Mouse (Mus musculus) T-helper 17 cell (primary cell): ENCODE results near the gene Sap18b.
"Not testable (repeated sequence)": the region's sequence is repeated elsewhere in the genome, so short reads cannot be mapped to it uniquely, and the experiment has no call there.

ENCODE experiments used
- in situ Hi-C, 2 experiments: fragments of 300-600 bp; cut with MboI, MseI; formaldehyde crosslinking; loops; 1 replicate in 1 of 2; 2 replicates in 1 of 2; pipeline ENCODE4 v1.15.1; 2025; ENCODE audit warnings: high pct_unique_total_duplicates in 2 of 2

The Sap18b gene

GRCm38 (mm10) chr8:95825162-95825561 lies at the start of gene Sap18b:
Gene Sap18b, plus strand, starts transcription at chr8:95825346.
- in situ Hi-C loops = loop anchor here in 1 of 2 experiments (10.0 kb wide), 1 partner anchor 220 kb away; no protein-coding TSS in a partner anchor

DNA sequence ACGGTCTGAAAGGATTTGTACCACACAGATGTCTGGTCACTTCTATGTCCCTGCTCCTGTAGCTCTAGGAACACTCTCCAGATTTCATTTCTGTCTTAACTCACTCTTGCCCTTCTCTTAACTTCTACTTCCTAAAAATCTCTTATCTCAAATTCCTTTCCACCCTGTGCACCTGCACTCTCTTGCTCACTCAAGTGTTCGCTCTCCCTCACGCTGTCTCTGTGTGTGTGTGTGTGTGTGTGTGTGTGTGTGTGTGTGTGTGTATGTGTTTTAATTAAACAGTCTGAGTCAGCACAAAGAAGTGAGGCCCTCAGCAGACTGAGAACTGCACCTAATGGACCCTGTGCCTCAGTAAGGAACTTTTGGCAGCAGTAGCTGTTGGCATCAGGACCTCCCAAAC lies 44.1 kb upstream of the Sap18b start:
- in situ Hi-C loops = no loop called here

DNA sequence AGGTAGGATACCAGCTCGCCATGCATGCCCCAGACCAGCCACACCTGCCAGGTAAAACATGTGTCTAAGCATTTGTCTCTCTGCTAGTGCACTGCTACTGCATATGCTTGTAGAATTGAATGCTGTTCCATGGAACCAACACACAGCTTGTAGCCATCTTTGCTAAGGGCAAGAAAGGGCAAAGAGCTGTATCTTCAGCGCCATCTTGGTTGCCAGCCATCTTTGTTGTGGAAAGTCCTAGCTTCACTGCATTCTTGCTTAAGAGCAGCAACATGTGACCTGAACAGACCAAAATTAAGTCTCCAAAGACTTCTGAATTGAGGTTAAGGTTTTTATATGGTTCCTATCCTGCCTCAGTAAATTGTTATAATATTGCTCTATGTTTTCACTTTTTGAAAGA lies 43.4 kb upstream of the Sap18b start:
- in situ Hi-C loops = no loop called here

GRCm38 (mm10) chr8:95782628-95783027 lies 42.5 kb upstream of the Sap18b start:
- in situ Hi-C loops = no loop called here

DNA sequence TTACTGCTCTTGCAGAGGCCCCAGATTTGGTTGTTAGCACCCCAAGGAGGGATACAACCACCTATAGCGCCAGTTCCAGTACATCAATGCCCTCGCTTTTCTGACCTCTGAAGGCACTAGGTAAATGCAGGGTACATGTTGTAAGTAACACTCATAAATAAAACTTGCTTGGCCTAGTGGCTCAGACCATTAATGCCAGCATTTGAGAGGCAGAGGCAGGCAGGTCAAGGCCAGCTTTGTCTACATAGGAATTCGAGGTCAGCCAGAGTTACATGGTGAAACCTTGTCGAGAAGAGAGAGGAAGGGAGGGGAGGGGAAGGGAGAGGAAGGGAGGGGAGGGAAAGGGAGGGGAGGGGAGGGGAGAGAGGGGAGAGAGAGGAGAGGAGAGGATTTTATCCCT lies 39.6 kb upstream of the Sap18b start:
- in situ Hi-C loops = no loop called here

- in situ Hi-C loops = not testable (repeated sequence)
Observed at GRCm38 (mm10) chr8:95795333-95796061, 29.6 kb upstream of the Sap18b start.

- in situ Hi-C loops = no loop called here
Observed at GRCm38 (mm10) chr8:95799117-95799516, 26.0 kb upstream of the Sap18b start.

DNA sequence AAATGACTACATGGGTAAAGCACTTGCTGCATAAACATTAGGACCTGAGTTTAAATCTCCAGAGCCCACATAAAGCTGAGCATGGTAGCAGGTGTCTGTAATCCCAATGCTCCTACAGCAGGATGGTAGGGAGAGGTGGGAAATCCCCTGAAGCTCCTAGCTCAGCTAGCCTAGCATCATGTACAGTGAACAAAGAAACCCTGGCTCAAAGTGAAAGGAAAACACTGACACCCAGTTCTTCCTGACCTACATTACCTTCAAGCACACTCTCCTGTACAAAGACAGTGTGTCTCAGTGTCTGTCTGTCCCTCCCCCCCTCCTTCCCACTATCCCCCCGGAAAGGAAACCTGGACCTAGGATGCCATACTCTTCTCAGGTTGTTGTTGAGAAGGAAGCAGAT lies 25.3 kb upstream of the Sap18b start:
- in situ Hi-C loops = loop anchor here in 1 of 2 experiments (25.0 kb wide), 1 partner anchor 713 kb away; the partner anchor contains the start of gene Katnb1

DNA sequence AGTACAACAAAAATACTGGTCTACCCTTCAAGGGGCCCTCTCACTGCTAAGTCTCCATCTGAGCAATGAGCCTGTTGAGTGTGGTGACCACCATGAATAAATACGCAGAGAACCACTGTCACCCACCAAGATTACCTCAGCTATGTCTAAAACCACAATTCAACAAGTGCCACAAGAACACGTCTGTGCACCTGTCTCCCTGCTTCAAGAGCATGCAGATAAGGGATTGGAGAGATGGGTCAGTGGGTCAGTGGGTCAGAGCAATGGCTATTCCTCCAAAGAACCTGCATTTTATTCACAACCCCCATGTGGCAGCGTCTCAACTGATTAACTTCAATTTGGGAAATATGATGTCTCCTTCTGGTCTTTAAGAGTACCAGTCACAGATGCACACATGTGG lies 24.8 kb upstream of the Sap18b start:
- in situ Hi-C loops = loop anchor here in 1 of 2 experiments (25.0 kb wide), 1 partner anchor 713 kb away; the partner anchor contains the start of gene Katnb1

DNA sequence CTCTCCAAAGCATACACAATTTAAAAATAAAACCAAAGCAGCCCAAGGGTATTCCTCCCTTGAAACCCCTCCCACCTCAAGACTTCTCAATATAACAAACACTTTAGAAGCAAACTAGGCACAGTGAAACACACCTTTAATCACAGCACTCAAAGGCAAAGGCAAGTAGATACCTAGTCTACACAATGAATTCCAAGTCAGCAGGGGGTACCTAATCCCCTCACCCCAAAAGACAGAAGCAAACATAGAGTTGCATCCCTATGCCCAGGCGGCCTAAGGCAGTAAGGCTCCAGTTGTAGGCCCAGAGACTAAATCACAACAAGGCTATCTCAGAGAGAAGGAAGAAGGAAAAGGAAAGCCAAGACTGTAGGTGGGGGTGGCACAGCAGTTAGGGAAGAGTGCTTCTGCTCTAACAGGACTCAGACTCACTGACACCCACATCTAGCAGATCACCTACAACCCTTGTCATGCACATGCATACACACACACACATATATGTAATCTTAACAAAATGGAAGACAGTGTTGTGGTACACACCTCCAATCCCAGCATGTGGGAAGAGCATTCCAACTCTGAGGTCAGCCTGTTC lies 23.6 kb upstream of the Sap18b start:
- in situ Hi-C loops = loop anchor here in 1 of 2 experiments (25.0 kb wide), 1 partner anchor 714 kb away; the partner anchor contains the start of gene Katnb1

GRCm38 (mm10) chr8:95802231-95802630 lies 22.9 kb upstream of the Sap18b start:
- in situ Hi-C loops = loop anchor here in 1 of 2 experiments (25.0 kb wide), 1 partner anchor 715 kb away; the partner anchor contains the start of gene Katnb1

DNA sequence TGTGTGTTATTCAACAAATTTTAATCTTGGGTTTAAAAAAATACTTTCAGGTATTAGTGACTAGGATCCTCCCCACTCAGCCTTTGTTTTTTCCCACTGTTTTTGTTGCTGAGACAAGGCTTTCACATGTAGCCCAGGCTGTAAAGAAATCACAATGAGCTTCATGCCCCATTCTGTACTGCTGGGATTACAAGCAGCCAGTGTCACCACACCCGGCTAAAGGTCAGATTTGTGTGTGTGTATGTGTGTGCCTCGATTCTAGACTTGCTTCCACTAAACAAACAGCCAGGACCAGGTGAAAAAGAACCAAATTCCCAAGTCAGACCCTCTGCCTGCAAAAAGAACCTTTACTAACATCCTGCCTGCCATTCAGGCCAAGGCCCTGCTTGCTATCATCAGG lies 19.7 kb upstream of the Sap18b start:
- in situ Hi-C loops = loop anchor here in 1 of 2 experiments (25.0 kb wide), 1 partner anchor 718 kb away; the partner anchor contains the start of gene Katnb1

DNA sequence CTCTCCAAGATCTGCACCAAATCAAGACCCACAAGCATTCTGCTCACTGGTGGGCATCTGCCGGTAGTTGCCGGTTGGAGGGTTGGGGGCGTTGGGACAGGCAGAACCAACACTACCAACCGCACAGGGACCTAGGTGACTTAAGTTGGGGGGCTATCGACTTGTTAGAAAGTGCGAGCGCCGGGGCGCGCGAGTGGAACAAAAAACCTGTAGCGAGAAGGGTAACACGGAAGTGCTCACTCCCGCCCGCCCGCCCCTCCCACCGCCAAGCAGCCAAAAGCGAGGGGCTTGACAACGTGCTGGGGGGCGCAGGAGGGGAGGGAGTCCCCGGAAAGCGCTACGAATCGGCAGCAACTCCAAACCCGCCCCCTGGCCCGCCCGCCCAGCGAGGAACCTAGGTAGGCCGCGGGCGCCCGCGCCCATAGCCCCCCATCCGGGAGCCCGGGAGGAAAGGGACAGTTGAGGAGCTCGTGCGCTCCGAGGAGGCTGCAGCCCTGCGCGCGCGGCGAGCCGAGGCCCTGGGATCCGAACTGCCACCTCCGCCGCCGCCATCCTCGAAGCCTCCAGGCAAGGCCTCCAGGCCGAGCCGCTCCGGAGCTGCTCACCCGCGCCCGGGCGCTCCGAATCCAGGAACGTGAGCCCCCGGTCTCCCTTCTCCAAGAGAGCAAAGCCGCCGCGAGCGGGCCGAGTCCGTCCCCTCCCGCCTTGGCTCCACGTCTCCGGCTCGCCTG lies 18.5 kb upstream of the Sap18b start:
- in situ Hi-C loops = loop anchor here in 1 of 2 experiments (25.0 kb wide), 1 partner anchor 719 kb away; the partner anchor contains the start of gene Katnb1

- in situ Hi-C loops = loop anchor here in 1 of 2 experiments (25.0 kb wide), 1 partner anchor 720 kb away; the partner anchor contains the start of gene Katnb1
Observed at GRCm38 (mm10) chr8:95807331-95807843, 17.8 kb upstream of the Sap18b start, which contains the start of gene Cnot1. Gene Cnot1, minus strand, starts transcription at chr8:95807464.

DNA sequence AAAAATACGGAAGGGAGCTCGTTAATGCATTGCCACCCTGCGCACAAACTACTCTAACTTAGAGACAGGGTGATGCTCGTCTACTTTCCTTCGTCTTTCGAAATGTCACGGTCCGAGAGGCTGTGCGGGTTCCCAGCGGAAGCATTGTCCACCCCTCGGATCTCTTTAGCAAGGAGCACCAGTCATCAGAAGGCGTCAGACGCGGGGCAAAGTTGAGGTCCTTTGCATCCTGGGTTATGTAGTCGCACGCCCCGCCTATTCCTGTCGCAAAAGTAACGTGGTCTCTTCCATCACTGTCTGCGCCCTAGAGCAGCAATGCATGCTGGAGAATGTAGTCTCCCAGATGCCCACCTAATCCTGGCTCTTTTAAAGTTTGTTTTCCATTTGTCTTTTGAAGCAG lies 17.3 kb upstream of the Sap18b start:
- in situ Hi-C loops = loop anchor here in 1 of 2 experiments (25.0 kb wide), 1 partner anchor 721 kb away; the partner anchor contains the start of gene Katnb1

DNA sequence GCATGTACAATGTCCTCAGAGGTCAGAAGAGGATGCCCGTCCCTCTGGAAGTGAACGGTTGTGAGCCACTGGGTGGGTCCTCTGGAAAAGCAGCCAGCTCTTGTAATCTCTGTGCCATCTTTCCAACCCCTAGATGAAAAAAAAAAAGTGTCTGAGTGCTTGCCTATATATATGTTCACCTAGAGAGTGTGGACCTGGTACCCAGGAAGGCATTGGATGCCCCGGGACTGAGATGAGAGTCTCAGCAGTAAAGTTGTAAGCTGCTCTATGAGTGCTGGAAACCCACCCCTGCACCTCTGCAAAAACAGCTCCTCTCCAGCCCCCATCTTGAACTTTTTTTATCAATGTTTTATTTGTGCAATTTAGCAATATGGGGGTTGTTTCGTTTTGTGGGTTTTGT lies 16.5 kb upstream of the Sap18b start:
- in situ Hi-C loops = loop anchor here in 1 of 2 experiments (25.0 kb wide), 1 partner anchor 721 kb away; the partner anchor contains the start of gene Katnb1

DNA sequence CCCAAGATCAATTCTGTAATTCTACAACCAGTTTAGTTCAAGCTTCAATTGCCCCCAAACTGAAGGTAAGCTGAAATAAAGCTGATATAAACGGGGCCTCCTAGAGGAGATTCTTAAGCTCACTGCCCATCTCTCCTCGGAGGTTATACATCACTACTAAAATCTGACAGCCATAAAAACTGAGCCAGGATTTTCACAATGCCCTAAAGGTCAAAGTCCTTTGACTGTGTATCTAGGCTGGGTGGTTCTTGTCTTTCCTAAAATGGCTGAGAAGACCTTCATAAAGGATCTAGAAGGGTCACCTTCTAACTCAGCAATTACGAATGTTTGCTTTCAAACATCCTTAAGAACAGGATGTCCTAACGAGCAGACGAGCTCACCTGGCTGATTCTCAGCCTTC lies 16.0 kb upstream of the Sap18b start:
- in situ Hi-C loops = loop anchor here in 1 of 2 experiments (25.0 kb wide), 1 partner anchor 722 kb away; the partner anchor contains the start of gene Katnb1

DNA sequence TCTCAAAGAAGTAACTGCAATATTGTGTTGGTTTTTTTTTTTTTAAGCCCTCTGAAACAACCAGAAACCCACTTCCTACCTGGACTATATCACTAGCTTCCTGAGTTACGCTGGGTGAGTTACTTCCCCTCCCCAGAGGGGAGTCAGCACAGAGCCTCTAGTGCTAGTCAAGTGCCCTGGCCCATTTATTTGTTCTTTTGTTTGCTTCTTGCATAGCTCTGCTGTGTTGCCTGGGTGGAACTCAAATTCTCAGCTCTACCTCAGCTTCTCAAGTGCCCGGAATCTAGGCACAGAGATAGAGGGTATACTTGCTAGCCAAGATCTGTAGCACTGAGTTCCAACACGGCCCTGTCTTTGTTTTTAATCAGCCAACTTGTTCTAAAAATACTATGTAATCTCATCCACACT lies 15.0 kb upstream of the Sap18b start:
- in situ Hi-C loops = loop anchor here in 1 of 2 experiments (25.0 kb wide), 1 partner anchor 723 kb away; the partner anchor contains the start of gene Katnb1

GRCm38 (mm10) chr8:95816044-95816708 lies 9.0 kb upstream of the Sap18b start:
- in situ Hi-C loops = loop anchor here in 1 of 2 experiments (25.0 kb wide), 1 partner anchor 729 kb away; the partner anchor contains the start of gene Katnb1

DNA sequence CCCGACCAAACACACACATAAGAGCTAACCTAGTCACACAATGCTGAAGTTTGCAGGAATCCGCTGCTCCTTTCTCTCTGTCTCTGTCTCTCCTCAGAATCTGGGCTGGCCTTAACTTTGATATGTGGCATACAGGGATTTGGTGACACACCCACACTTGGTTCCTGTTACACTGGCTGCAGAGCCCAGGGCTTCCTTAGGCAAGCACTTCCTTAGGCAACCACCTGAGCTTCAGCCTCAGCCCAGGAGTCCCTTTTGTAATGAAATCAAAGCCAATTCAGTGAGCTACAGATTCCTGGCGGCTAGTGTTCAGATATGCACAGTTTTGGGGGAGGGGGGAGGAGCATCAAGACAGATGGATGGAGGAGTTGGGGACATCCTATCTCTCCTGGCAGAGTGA lies 7.5 kb upstream of the Sap18b start:
- in situ Hi-C loops = loop anchor here in 1 of 2 experiments (25.0 kb wide), 1 partner anchor 730 kb away; the partner anchor contains the start of gene Katnb1
